Mouse (Mus musculus) T-helper 17 cell (primary cell): ENCODE measurements around the gene Cracr2a.
"Not testable (repeated sequence)": the region's sequence is repeated elsewhere in the genome, so short reads cannot be mapped to it uniquely, and the experiment has no call there.

Experiments used
- in situ Hi-C, 2 experiments: fragments of 300-600 bp; cut with MboI, MseI; formaldehyde crosslinking; loops; 1 replicate in 1 of 2; 2 replicates in 1 of 2; pipeline ENCODE4 v1.15.1; 2025; ENCODE audit warnings: high pct_unique_total_duplicates in 2 of 2

Cracr2a gene

GRCm38 (mm10) chr6:127561231-127562020 is at the start of gene Cracr2a:
TSS of gene Cracr2a (plus strand) at chr6:127561338.
- in situ Hi-C loops, result no loop called here

- in situ Hi-C loops, result not testable (repeated sequence)
Observed at GRCm38 (mm10) chr6:127513776-127514175, 47.4 kb upstream of the Cracr2a start.

DNA sequence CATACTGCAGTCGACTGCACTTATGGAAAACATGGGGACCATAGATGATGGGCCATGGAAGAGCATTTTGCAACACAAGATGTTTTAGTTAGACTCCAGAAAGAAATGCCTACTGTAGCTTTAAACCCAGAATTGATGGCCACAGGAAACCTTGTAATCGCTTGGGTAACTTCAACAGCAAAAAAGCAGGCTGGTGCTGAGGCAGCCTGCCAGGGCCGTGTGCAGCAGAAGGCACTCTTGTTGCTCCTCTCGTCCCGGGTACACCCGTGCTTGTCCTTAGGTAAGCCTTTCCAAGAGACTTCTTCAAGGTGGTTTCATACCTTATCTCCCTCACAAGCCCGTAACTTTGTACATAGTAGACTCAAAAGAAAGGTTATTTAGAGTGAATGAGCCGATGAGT is 40.0 kb upstream of the Cracr2a start:
- in situ Hi-C loops, result no loop called here

- in situ Hi-C loops, result no loop called here
Observed at GRCm38 (mm10) chr6:127522326-127522725, 38.8 kb upstream of the Cracr2a start.

DNA sequence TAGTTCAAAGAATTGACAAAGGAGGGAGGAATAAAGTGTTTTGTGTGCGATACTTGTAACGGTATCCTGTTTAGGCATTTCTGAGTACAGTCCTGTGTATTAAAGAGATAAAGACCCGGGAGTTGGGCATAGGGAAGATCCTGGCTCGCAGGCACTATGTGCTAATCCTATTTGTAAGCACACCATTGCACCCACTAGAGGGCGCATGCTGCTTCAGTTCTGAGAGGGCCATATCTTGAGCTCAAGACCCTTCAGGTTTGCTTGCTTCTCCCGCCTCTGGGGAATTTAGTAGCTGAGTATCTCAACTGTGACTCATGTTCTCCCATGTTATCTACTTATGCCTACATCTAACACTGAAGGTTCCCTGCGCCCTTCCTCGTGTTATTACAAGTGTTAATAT is 36.7 kb upstream of the Cracr2a start:
- in situ Hi-C loops, result no loop called here

GRCm38 (mm10) chr6:127528625-127529024 is 32.5 kb upstream of the Cracr2a start:
- in situ Hi-C loops, result no loop called here

GRCm38 (mm10) chr6:127529451-127529850 is 31.7 kb upstream of the Cracr2a start:
- in situ Hi-C loops, result no loop called here

- in situ Hi-C loops, result no loop called here
Observed at GRCm38 (mm10) chr6:127530206-127530605, 30.9 kb upstream of the Cracr2a start.

- in situ Hi-C loops, result no loop called here
Observed at GRCm38 (mm10) chr6:127531412-127532205, 29.5 kb upstream of the Cracr2a start.

GRCm38 (mm10) chr6:127532304-127532703 is 28.8 kb upstream of the Cracr2a start:
- in situ Hi-C loops, result no loop called here

GRCm38 (mm10) chr6:127533766-127534165 is 27.4 kb upstream of the Cracr2a start:
- in situ Hi-C loops, result no loop called here

DNA sequence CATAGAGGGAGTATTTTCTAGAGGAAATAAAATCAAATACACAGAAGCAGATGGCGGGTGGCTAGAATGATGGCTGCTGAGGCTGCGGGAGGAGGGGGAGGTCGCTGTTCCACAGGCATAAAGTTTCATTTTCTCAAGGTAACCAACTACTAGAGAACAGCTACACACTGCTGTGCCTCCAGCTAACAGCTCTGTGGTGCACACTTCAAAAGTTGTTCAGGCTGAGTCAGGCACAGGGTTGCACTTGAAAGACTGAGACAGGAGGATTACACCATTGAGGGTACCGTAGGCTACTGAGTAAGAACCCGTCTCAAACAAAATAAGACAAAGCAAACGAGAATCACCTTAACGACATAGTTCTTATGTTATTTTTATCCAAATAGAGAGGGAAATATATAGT is 24.1 kb upstream of the Cracr2a start:
- in situ Hi-C loops, result no loop called here

DNA sequence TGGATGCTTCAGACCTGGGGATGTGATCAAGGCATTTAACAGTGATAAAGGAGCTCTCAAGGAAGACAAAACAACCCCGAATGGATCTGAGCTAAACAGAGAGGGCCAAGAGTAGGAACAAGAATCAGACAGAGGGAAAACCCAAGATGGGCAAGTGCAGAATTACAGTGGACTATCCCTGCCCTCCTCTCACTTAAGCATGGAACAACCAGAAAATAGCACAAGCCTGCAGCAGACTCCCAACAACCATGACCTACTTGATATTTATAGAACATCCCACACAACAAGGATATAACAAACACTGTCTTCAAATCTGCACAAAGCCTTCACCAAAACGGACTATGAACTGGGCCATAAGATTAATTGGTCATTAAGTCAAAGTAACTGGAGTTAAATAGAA is 23.0 kb upstream of the Cracr2a start:
- in situ Hi-C loops, result no loop called here

GRCm38 (mm10) chr6:127539226-127539625 is 21.9 kb upstream of the Cracr2a start:
- in situ Hi-C loops, result no loop called here

DNA sequence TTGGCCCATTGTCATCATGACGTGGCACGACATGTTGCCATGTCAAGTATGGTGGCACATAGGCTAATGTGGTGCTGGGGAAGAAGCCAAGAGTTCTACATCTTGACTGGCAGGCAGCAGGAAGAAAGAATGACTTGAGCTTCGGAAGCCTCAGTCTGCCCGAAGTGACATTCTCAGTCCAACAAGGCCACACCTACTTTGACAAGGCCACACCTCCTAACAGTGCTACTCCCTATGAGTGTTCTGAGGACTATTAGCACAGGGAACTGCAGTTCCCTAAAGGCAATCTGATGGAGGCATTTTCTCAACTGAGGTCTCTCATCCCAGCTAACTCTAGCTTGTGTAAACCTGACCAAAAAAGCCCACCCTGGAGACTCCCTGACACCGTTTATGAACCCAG is 21.5 kb upstream of the Cracr2a start:
- in situ Hi-C loops, result loop anchor here in 1 of 2 experiments (10.0 kb wide), 2 partner anchors 85 to 405 kb away; no protein-coding TSS in a partner anchor

- in situ Hi-C loops, result loop anchor here in 1 of 2 experiments (10.0 kb wide), 2 partner anchors 84 to 404 kb away; no protein-coding TSS in a partner anchor
Observed at GRCm38 (mm10) chr6:127540517-127540916, 20.6 kb upstream of the Cracr2a start.

DNA sequence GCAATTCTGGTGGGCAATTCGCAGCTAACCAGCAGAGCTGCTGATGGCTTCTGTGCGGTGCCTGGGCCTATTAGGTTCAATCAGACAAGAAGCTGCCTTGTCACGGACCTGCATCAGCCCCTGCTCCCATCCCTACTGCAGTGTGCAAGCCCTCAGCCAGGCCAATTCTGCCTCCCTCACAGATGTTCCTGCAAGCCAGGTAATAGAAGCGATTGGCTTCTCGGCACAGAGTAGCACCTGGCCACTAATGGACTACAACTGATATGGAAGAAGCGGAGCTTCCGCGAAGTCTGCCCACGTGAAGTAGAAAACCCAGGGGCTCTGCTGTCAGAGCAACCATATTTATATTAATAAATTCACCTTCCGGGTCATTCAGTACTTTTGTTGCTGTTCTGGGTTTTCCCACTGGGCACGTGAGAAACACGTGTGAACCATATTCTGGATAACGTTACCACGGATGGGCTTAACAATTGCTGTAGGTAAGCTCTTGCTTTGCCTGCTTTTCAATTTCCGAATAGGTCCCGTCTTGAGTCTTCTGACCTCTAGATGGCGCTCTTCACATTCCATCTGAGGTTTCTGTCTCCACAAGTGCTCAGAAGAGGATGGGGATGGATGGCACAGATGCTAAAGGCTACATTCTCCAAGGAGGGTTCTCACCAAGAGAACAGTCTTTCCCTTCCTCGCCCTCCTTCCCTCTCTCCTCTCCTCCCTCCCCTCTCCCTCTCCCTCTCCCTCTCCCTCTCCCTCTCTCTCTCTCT is 19.3 kb upstream of the Cracr2a start:
- in situ Hi-C loops, result loop anchor here in 1 of 2 experiments (10.0 kb wide), 2 partner anchors 83 to 403 kb away; no protein-coding TSS in a partner anchor

GRCm38 (mm10) chr6:127546676-127547075 is 14.5 kb upstream of the Cracr2a start:
- in situ Hi-C loops, result loop anchor here (5.0 to 10.0 kb wide), 5 partner anchors 41 to 398 kb away; no protein-coding TSS in a partner anchor

DNA sequence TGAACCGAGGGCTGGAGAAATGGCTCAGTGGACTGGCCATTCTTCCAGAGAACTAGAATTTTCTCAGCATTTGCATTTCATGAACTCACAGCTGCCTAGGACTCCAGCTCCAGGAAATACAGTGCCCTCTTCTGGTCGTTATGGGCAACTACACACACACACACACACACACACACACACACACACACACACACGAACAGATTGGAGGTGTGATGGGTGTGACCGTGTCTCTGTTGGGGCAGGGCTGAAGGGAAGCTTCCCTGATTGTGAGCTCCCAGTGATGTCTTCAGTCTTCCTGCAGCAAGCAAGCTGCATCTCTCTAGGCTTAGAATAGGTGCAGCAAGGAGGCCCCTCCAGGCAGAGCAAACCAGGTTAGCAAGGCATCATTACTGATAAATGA is 8.2 kb upstream of the Cracr2a start:
- in situ Hi-C loops, result no loop called here

DNA sequence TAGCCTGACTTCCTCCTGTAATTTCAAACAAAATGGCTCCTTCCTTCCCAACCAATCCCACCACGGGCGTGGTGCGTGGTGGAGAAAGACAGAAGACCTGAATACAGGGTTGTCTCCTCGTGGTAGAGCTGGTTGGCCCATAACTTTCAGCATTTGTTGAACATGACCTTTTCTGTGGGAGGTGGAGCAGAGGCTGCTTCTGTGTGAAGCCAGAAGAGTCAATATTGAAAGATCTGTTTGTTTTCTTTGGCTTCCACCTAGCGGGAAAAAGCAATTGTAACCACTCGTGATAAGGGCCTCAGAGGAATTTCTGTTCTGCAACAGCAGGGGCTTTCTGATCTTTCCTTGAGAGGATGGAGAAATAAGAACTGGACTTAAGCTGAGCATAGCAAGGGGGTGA is 5.6 kb upstream of the Cracr2a start:
- in situ Hi-C loops, result no loop called here

GRCm38 (mm10) chr6:127560872-127561230 is 287 bp upstream of the Cracr2a start:
- in situ Hi-C loops, result no loop called here

- in situ Hi-C loops, result no loop called here
Observed at GRCm38 (mm10) chr6:127563511-127563910, 2.4 kb downstream of the Cracr2a start.
